Mouse (Mus musculus) spleen, embryonic (tissue): Measurements from ENCODE around the gene Ccdc182.

Experiments
- CTCF ChIA-PET: fragments of 350-600 bp; sonication (Branson Sonifier 250); formaldehyde crosslinking; loops from one replicate; lab custom pipeline; 2022; lab: Charles Lee

Ccdc182 gene

DNA sequence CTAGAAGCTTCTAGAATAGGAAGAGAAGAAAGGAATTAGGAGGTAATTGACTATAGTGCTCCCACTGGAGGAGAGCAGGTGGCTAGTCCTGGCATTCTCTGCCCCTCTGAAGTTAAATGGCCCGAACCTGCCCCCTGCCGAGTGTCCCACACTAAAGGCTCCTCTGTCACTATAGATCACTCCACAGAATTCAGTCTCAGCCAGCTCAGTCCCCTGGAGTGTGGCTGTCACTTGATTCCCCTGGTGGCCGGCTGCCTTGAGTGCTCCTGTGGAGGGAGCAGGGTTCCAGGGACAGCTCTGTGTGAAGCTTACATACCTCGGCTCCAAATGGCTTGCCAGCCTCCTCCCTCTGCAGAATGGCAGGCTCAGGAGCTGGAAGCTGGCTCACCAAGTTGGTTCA is 33.2 kb downstream of the Ccdc182 start:
- CTCF ChIA-PET: no interaction called here

DNA sequence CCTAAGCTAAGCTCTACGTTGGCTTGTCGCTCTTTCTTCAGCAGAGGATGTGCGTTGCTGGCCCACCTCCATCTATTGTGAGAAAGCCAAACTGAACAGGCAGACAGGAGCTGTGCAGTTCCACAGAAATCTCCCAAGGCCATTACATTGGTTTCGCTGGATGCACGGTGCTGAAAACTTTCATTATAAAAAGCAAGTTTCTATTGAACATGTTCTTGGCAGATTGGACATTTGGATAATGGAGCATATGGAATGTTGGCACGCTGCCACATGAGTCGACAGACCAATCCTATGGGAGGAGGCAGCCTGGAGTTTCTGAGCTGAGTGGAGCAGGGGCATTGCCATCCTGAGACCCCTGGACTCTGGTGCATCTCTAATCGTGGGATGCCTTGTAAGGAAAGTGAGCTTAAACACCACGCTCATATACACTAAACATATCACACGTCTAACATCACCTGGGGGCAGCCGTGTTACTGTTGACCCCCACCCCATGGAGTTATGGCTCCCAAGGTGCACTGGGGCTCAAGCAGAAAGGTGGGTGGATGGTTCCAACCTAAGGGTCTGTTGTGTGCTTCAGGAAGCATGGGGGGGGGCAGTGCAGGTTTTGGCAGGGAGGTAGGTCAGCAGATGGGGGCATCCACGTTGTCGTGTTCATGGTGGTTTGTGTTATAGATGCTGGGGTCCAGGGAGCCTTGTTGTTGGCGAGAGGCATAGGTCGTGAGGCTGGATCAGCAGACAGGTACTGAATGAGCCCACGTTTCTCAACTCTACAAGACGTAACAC is 35.1 kb downstream of the Ccdc182 start:
- CTCF ChIA-PET: interaction anchor here (0.6 kb wide), 1 partner anchor 318 kb away, joined by 10 read pairs; no protein-coding TSS in a partner anchor

- CTCF ChIA-PET: no interaction called here
Observed at GRCm38 (mm10) chr11:88330799-88331198, 36.9 kb downstream of the Ccdc182 start.

DNA sequence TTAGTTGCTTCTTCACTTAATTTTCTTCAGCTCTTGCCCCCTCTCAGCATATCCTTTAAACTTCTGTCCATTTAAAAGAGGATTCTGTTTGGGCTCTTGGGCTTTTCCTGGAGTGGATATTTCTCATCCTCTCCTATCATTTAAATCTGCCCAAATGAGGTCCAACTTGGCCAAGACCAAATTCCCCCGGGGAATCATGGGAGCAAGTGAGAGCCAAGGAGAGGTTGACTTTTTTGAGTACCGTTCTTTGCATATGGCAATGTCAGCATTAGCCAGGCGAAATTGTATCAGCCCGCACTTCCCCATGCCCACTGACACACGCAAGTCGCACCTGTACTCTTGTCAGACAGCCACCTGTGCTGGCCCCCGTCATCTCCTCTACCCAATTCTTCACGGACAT is 37.9 kb downstream of the Ccdc182 start:
- CTCF ChIA-PET: no interaction called here

DNA sequence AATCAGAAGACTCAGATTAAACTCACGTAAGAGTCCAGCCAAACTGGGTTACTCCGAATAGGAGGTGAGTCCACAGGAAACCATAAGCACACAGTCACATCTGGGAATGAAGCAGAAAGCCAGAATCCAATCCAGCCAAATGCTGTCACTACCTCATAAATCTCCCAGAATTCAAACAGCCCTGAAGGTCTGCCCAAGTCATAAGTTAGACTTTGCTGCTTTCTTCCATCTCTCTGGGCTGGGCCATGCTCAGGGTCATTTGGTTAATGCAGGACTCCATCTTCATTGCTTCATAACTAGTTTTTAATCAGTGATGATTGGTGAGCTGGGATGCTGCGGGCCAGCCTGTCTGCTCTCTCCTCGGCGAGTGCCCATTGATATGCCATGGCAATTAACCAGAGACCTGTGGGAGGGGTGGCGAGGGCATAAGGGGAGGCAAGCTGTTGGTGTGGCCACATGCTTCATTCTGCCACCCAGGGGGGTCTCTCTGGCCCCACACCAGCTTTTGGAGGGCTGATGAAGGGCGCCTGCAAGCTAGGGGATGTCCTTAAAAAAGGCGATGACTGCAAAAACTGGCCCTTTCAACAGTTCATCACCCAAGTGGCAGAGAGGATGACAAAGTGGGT is 38.6 kb downstream of the Ccdc182 start:
- CTCF ChIA-PET: no interaction called here

GRCm38 (mm10) chr11:88334893-88335292 is 41.0 kb downstream of the Ccdc182 start:
- CTCF ChIA-PET: no interaction called here

- CTCF ChIA-PET: no interaction called here
Observed at GRCm38 (mm10) chr11:88337926-88338325, 44.1 kb downstream of the Ccdc182 start.
